Mouse (Mus musculus) heart, embryonic 13.5 days (tissue): ENCODE results near the gene Traf1. TPM values are rescaled to one million over a fixed set of nuclear protein-coding genes. Genes with fewer than 3 reads are reported as not detected.

Source experiments
- ATAC-seq: fragments of 200-750 bp; cut with Nextera tagmentation; 2 replicates; pipeline ENCODE4 v1.8.0; 2017; ENCODE audit warnings: moderate TSS enrichment; ENCODE audit not compliant: insufficient number of reproducible peaks, low FRiP score, low TSS enrichment; ENCODE audit errors: extremely low read depth
- H3K27ac ChIP-seq: fragments of 300-500 bp; sonication (generic); replicated peaks from 2 replicates; pipeline ENCODE4 v1.5.1; 2015; ENCODE audit warnings: moderate library complexity, mild to moderate bottlenecking, inconsistent platforms
- H3K27me3 ChIP-seq: fragments of 300-500 bp; sonication (generic); replicated peaks from 2 replicates; pipeline ENCODE4 v1.6.1; 2015; ENCODE audit warnings: mild to moderate bottlenecking, inconsistent platforms
- H3K36me3 ChIP-seq: fragments of 300-500 bp; sonication (generic); 2 replicates; pipeline ENCODE4 v1.6.1; 2015; ENCODE audit warnings: mild to moderate bottlenecking, inconsistent platforms
- H3K4me1 ChIP-seq: fragments of 300-500 bp; sonication (generic); 2 replicates; pipeline ENCODE4 v1.6.1; 2015; ENCODE audit warnings: inconsistent platforms
- H3K4me2 ChIP-seq: fragments of 300-500 bp; sonication (generic); 2 replicates; pipeline ENCODE4 v1.6.1; 2015; ENCODE audit warnings: inconsistent platforms, mild to moderate bottlenecking, moderate library complexity
- H3K4me3 ChIP-seq: fragments of 300-500 bp; sonication (generic); 2 replicates; pipeline ENCODE4 v1.5.1; 2015; ENCODE audit warnings: moderate library complexity, mild to moderate bottlenecking, inconsistent platforms
- H3K9ac ChIP-seq: fragments of 300-500 bp; sonication (generic); 2 replicates; pipeline ENCODE4 v1.6.1; 2015; ENCODE audit warnings: inconsistent platforms, mild to moderate bottlenecking, moderate library complexity
- H3K9me3 ChIP-seq: fragments of 300-500 bp; sonication (generic); 2 replicates; pipeline ENCODE4 v1.6.1; 2016; ENCODE audit warnings: inconsistent platforms
- WGBS: fragments of 180-500 bp; shearing (Covaris S2); methylation state at CpG from one replicate; pipeline ENCODE4 v1.1.7; 2015; ENCODE audit warnings: mixed read lengths; 5-methylcytosine and 5-hydroxymethylcytosine counted together
- polyA plus RNA-seq: library from polyadenylated mRNA; unstranded; fragments of >200 nt; fragmentation: Nextera tagmentation; extraction: Ambion mirVana; gene quantifications from 2 replicates; pipeline ENCODE4 v1.2.1, GENCODE M21; 2015

Gene Traf1
- polyA plus RNA-seq, 1 experiment from 2014 or later: 1.9 TPM

DNA sequence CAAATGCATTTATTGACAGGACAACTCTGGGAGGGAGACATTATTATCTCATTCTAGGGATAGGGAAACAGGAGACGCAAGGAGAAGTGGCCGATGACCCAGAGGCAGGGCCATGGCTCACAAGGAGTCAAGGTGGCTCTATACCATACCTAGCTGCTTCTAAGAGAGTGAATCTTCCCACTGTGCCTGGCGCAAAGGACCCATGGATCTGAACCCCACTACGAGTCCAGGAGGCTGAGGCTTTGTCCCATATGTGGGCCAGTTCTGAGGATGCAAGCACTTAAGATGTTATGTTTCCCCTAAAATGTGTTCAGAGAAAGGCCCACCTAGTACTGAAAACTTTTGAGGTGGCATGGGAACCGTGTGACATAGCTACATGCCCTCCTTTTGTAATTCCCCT, 49.7 kb downstream of the Traf1 start:
- no peaks in the 10 kb centered on the region for H3K36me3 ChIP-seq
- no peaks in the 10 kb centered on the region for H3K9me3 ChIP-seq
- WGBS: 78% methylated on average over 5 of the region's 5 CpGs
- H3K4me2 ChIP-seq: no peak overlapping the region
- H3K4me1 ChIP-seq: peaks cover 27% of the 10 kb centered on the region
- H3K27ac ChIP-seq: no peak overlapping the region
- peaks cover 39% of the 10 kb centered on the region for H3K27me3 ChIP-seq
- no peak for ATAC-seq
- H3K9ac ChIP-seq: no peak overlapping the region
- H3K4me3 ChIP-seq: no peak overlapping the region

DNA sequence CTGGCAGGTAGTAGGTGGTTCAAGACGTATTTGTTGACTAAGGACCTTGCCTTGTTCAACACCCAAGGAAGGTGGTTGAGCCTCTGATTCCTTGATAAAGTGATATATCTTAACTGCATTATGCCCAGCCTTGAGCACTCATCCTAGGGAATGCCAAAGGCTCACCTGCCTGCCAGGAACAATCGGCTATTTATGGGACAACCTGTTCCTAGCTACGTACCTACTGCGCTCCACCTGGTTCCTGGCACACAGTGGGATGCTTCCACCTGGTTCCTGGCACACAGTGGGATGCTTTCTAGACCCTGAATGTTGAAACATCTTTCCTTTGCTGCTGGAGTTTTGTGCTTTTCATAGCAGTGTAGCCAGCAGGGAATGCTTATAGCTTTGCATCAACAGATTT, 51.9 kb downstream of the Traf1 start:
- Histone ChIP-seq H3K27me3 (peaks cover 39% of the 10 kb centered on the region), H3K9ac (no peak overlapping the region), H3K36me3 (no peaks in the 10 kb centered on the region), H3K4me1 (peaks cover 22% of the 10 kb centered on the region), H3K4me3 (no peak overlapping the region), H3K4me2 (no peak overlapping the region), H3K27ac (no peak overlapping the region), H3K9me3 (no peaks in the 10 kb centered on the region)
- WGBS: 76% methylated on average over 4 of the region's 4 CpGs
- no peak for ATAC-seq

GRCm38 (mm10) chr2:34906861-34907604, 54.5 kb downstream of the Traf1 start:
- H3K9ac ChIP-seq: no peak overlapping the region
- ATAC-seq: no peak
- H3K27ac ChIP-seq: no peak overlapping the region
- peaks cover 22% of the 10 kb centered on the region for H3K27me3 ChIP-seq
- peaks cover under 1% of the 10 kb centered on the region for H3K36me3 ChIP-seq
- WGBS: 58% methylated on average over 12 of the region's 12 CpGs
- H3K4me1 ChIP-seq: peaks cover 28% of the 10 kb centered on the region
- no peaks in the 10 kb centered on the region for H3K9me3 ChIP-seq
- no peak overlapping the region for H3K4me2 ChIP-seq
- H3K4me3 ChIP-seq: no peak overlapping the region

- H3K4me3 ChIP-seq: no peak overlapping the region
- no peak overlapping the region for H3K27ac ChIP-seq
- no peaks in the 10 kb centered on the region for H3K9me3 ChIP-seq
- peaks cover 4% of the 10 kb centered on the region for H3K36me3 ChIP-seq
- WGBS: 68% methylated on average over 6 of the region's 6 CpGs
- no peak overlapping the region for H3K9ac ChIP-seq
- peaks cover 28% of the 10 kb centered on the region for H3K4me1 ChIP-seq
- ATAC-seq: no peak
- no peak overlapping the region for H3K4me2 ChIP-seq
- H3K27me3 ChIP-seq: peaks cover 16% of the 10 kb centered on the region
These were observed 55.1 kb downstream of the Traf1 start for GRCm38 (mm10) chr2:34906426-34906825.

GRCm38 (mm10) chr2:34904849-34905542, 56.6 kb downstream of the Traf1 start:
- WGBS: under 1% methylated on average over 34 of the region's 34 CpGs
- peak overlapping the region; percentile 76 for H3K4me2 ChIP-seq
- H3K27me3 ChIP-seq: peaks cover 11% of the 10 kb centered on the region
- H3K4me3 ChIP-seq: peak overlapping the region; percentile 48
- no peaks in the 10 kb centered on the region for H3K9me3 ChIP-seq
- ATAC-seq: peak; percentile 95
- H3K9ac ChIP-seq: peak overlapping the region; percentile 76
- H3K4me1 ChIP-seq: peaks cover 28% of the 10 kb centered on the region
- H3K27ac ChIP-seq: peak overlapping the region; percentile 65; the same call in 1 of the 2 replicates
- peaks cover 4% of the 10 kb centered on the region for H3K36me3 ChIP-seq

DNA sequence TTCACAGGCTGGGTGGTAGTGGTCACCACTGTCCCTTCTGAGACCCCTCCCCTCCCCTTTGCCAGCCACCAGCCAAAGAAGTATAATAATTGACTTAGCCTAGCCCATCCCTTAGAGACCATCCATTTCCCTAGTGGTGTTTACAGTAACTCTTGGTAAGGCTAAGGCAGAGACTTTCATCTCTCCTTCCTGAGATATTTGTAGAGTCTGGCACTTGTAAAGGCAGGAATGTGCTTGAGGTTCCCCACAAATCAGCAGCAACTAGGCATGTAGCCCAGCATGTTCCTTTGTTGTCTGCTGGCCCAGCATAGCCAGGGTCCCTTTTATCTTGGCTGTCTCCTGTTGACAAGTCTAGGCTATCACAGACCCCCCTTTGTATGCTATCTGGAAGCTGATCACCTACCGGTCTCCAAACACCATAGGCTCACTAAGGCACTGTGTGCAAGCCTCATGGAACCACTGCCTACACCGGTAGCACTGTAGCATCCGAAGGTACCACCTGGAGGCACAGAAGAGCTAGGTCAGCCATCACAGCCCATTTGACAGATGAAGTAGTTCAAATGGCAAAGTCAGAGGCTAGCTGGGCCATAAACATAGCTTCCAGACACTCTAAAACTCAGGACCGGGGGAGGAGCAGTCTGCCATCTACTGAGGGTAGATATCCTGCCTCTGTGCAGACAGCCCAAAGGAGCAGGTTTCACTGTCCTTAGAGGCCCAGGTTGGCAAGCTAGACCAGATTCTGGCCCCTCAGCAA, 57.7 kb downstream of the Traf1 start:
- Histone ChIP-seq H3K27me3 (peaks cover 8% of the 10 kb centered on the region), H3K9ac (peak overlapping the region; percentile 15), H3K36me3 (peaks cover 7% of the 10 kb centered on the region), H3K27ac (peak overlapping the region; percentile 65), H3K9me3 (no peaks in the 10 kb centered on the region), H3K4me1 (peaks cover 28% of the 10 kb centered on the region), H3K4me3 (no peak overlapping the region), H3K4me2 (peak overlapping the region; percentile 76)
- ATAC-seq: no peak
- WGBS: 51% methylated on average over 4 of the region's 4 CpGs

- Histone ChIP-seq H3K9ac (no peak overlapping the region), H3K36me3 (peaks cover 7% of the 10 kb centered on the region), H3K27ac (no peak overlapping the region), H3K9me3 (no peaks in the 10 kb centered on the region), H3K4me3 (no peak overlapping the region), H3K4me2 (no peak overlapping the region), H3K27me3 (peaks cover 8% of the 10 kb centered on the region), H3K4me1 (peaks cover 28% of the 10 kb centered on the region)
- ATAC-seq: no peak
- 86% methylated on average over 7 of the region's 7 CpGs for WGBS
These were observed 58.4 kb downstream of the Traf1 start for GRCm38 (mm10) chr2:34903191-34903590.

GRCm38 (mm10) chr2:34902731-34903130, 58.8 kb downstream of the Traf1 start:
- no peak for ATAC-seq
- no peaks in the 10 kb centered on the region for H3K9me3 ChIP-seq
- H3K27ac ChIP-seq: no peak overlapping the region
- WGBS: 77% methylated on average over 6 of the region's 6 CpGs
- H3K4me3 ChIP-seq: no peak overlapping the region
- peaks cover 8% of the 10 kb centered on the region for H3K27me3 ChIP-seq
- H3K36me3 ChIP-seq: peaks cover 7% of the 10 kb centered on the region
- no peak overlapping the region for H3K9ac ChIP-seq
- H3K4me2 ChIP-seq: no peak overlapping the region
- peaks cover 28% of the 10 kb centered on the region for H3K4me1 ChIP-seq

- no peak overlapping the region for H3K9ac ChIP-seq
These were observed 59.8 kb downstream of the Traf1 start for GRCm38 (mm10) chr2:34901726-34902125.

DNA sequence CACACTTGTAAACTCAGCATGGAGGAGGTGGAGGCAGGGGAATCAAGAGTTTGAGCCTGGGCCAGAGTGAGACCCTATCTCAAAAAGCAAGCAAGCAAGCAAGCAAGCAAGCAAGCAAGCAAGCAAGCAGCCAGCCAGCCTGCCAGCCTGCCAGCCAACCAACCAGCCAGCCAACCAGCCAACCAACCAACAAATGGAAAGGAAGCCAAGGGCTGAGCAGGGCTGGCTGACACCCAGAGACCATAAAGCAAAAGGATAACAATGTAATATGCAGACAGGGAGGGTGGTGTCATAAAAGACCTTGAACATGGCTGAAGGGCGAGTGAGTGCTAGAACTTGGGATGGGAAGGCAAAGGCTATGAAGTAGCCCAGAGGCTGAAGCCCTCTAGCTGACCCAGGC, 61.2 kb downstream of the Traf1 start:
- Histone ChIP-seq H3K27me3 (no peaks in the 10 kb centered on the region), H3K36me3 (peaks cover 12% of the 10 kb centered on the region), H3K9ac (no peak overlapping the region), H3K4me2 (no peak overlapping the region), H3K4me3 (no peak overlapping the region), H3K4me1 (peaks cover 24% of the 10 kb centered on the region), H3K9me3 (no peaks in the 10 kb centered on the region), H3K27ac (no peak overlapping the region)
- 85% methylated on average over 1 of the region's 1 CpGs for WGBS
- no peak for ATAC-seq

More at GRCm38 (mm10) chr2:34901726-34902125, 59.8 kb downstream of the Traf1 start:
- WGBS: 74% methylated on average over 4 of the region's 4 CpGs
- Histone ChIP-seq H3K4me1 (peaks cover 28% of the 10 kb centered on the region), H3K36me3 (peaks cover 7% of the 10 kb centered on the region), H3K4me3 (no peak overlapping the region), H3K9me3 (no peaks in the 10 kb centered on the region), H3K4me2 (no peak overlapping the region), H3K27me3 (no peaks in the 10 kb centered on the region), H3K27ac (no peak overlapping the region)
- ATAC-seq: no peak

DNA sequence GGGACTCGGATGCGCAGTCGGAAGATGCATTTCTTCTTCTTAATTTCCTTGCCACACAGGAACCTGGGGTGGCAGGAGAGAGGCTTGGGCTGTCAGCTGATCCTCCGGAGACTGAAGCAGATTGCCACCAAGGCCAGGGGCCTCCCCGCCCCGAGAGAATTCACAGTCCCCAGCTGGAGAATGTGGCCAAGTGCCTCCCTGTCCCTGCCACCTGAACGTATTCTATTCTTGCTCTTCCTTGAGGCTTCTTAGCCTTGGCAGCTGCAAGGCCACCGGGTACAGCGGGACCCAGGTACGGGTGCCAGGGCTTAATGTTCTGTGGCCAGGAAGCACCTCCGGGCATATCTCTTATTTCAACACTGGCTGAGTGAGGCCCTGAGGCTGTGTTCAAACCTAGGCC, 61.9 kb downstream of the Traf1 start:
- Histone ChIP-seq H3K36me3 (peaks cover 12% of the 10 kb centered on the region), H3K4me1 (peaks cover 23% of the 10 kb centered on the region), H3K9me3 (no peaks in the 10 kb centered on the region), H3K27ac (no peak overlapping the region), H3K4me3 (no peak overlapping the region), H3K9ac (no peak overlapping the region), H3K4me2 (no peak overlapping the region), H3K27me3 (no peaks in the 10 kb centered on the region)
- WGBS: 73% methylated on average over 11 of the region's 11 CpGs
- ATAC-seq: no peak
